Mouse (Mus musculus): ENCODE measurements around the gene Ube2g2.
"Not testable (repeated sequence)": the region's sequence is repeated elsewhere in the genome, so short reads cannot be mapped to it uniquely, and the experiment has no call there.

The Ube2g2 gene

GRCm38 (mm10) chr10:77638956-77639355, 16.9 kb downstream of the Ube2g2 start:
- no peak for DNase-seq (ENCODE audit: low read depth, low spot score)

GRCm38 (mm10) chr10:77643160-77643559, 21.1 kb downstream of the Ube2g2 start:
- no peak for DNase-seq (ENCODE audit: low read depth, low spot score)

- no peak for DNase-seq (ENCODE audit: low read depth, low spot score)
Observed at GRCm38 (mm10) chr10:77645571-77645970, 23.5 kb downstream of the Ube2g2 start.

GRCm38 (mm10) chr10:77647461-77647860, 25.4 kb downstream of the Ube2g2 start:
- no peak for DNase-seq (ENCODE audit: low read depth, low spot score)

GRCm38 (mm10) chr10:77647901-77648300, 25.8 kb downstream of the Ube2g2 start:
- no peak for DNase-seq (ENCODE audit: low read depth, low spot score)

- no peak for DNase-seq (ENCODE audit: low read depth, low spot score)
Observed at GRCm38 (mm10) chr10:77652046-77652445, 30.0 kb downstream of the Ube2g2 start.

- no peak for DNase-seq (ENCODE audit: low read depth, low spot score)
Observed at GRCm38 (mm10) chr10:77658286-77658994, 36.4 kb downstream of the Ube2g2 start.

GRCm38 (mm10) chr10:77663949-77664665, 42.0 kb downstream of the Ube2g2 start:
- DNase-seq (ENCODE audit: low read depth, low spot score) = no peak

GRCm38 (mm10) chr10:77666342-77666741, 44.3 kb downstream of the Ube2g2 start:
- no peak for DNase-seq (ENCODE audit: low read depth, low spot score)

- DNase-seq (ENCODE audit: low read depth, low spot score) = peak; percentile 40
Observed at GRCm38 (mm10) chr10:77667402-77667801, 45.3 kb downstream of the Ube2g2 start.

- DNase-seq (ENCODE audit: low read depth, low spot score) = no peak
Observed at GRCm38 (mm10) chr10:77670710-77671109, 48.6 kb downstream of the Ube2g2 start.

GRCm38 (mm10) chr10:77671519-77671918, 49.4 kb downstream of the Ube2g2 start:
- DNase-seq (ENCODE audit: low read depth, low spot score) = no peak

GRCm38 (mm10) chr10:77673765-77674164, 51.7 kb downstream of the Ube2g2 start:
- DNase-seq (ENCODE audit: low read depth, low spot score) = no peak

- no peak for DNase-seq (ENCODE audit: low read depth, low spot score)
Observed at GRCm38 (mm10) chr10:77677562-77677961, 55.5 kb downstream of the Ube2g2 start.

- DNase-seq (ENCODE audit: low read depth, low spot score) = peak; percentile 11
Observed at GRCm38 (mm10) chr10:77682994-77683393, 60.9 kb downstream of the Ube2g2 start.

- DNase-seq (ENCODE audit: low read depth, low spot score) = no peak
Observed at GRCm38 (mm10) chr10:77684181-77684580, 62.1 kb downstream of the Ube2g2 start.

- DNase-seq (ENCODE audit: low read depth, low spot score) = no peak
Observed at GRCm38 (mm10) chr10:77685895-77686664, 64.0 kb downstream of the Ube2g2 start, which contains the start of gene Tspear. Gene Tspear (plus strand): TSS chr10:77686569.

- DNase-seq (ENCODE audit: low read depth, low spot score) = no peak
Observed at GRCm38 (mm10) chr10:77687021-77687420, 64.9 kb downstream of the Ube2g2 start.

GRCm38 (mm10) chr10:77690356-77690807, 68.3 kb downstream of the Ube2g2 start, which contains the start of gene Gm19402:
Gene Gm19402 (minus strand): TSS chr10:77690757.
- DNase-seq (ENCODE audit: low read depth, low spot score) = not testable (repeated sequence)

Measured in telencephalon, adult 2 months (tissue).